Mouse (Mus musculus) kidney, postnatal 0 days (tissue): ENCODE data around the gene A630001G21Rik. TPM values are rescaled to one million over a fixed set of nuclear protein-coding genes. Genes with fewer than 3 reads are reported as not detected.

ENCODE experiments used
- ATAC-seq: fragments of 200-750 bp; cut with Nextera tagmentation; replicated peaks from 2 replicates; pipeline ENCODE4 v1.8.0; 2017; ENCODE audit warnings: low read depth, moderate number of reproducible peaks, moderate TSS enrichment, moderate library complexity; ENCODE audit not compliant: low FRiP score
- DNase-seq: peaks from one replicate; pipeline ENCODE4 v3.0.0-alpha.2; 2016; ENCODE audit warnings: low spot score
- H3K27ac ChIP-seq: fragments of 300-500 bp; sonication (generic); 2 replicates; pipeline ENCODE4 v1.5.1; 2014; ENCODE audit warnings: mild to moderate bottlenecking
- H3K27me3 ChIP-seq: fragments of 300-500 bp; sonication (generic); 2 replicates; pipeline ENCODE4 v1.6.1; 2014; ENCODE audit warnings: low read length, mixed read lengths; ENCODE audit not compliant: insufficient read depth
- H3K36me3 ChIP-seq: fragments of 300-500 bp; sonication (generic); 2 replicates; pipeline ENCODE4 v1.6.1; 2014; ENCODE audit warnings: low read length, mixed read lengths; ENCODE audit not compliant: insufficient read depth
- H3K4me1 ChIP-seq: fragments of 300-500 bp; sonication (generic); replicated peaks from 2 replicates; pipeline ENCODE4 v1.6.1; 2014; ENCODE audit warnings: antibody characterized with exemption, low read length, mixed read lengths; ENCODE audit not compliant: insufficient read depth
- H3K4me2 ChIP-seq: fragments of 300-500 bp; sonication (generic); 2 replicates; pipeline ENCODE4 v1.6.1; 2014; ENCODE audit warnings: mild to moderate bottlenecking, low read length, moderate library complexity, mixed read lengths
- H3K4me3 ChIP-seq: fragments of 300-500 bp; sonication (generic); replicated peaks from 2 replicates; pipeline ENCODE4 v1.5.1; 2014; ENCODE audit warnings: low read depth, low read length
- H3K9ac ChIP-seq: fragments of 300-500 bp; sonication (generic); 2 replicates; pipeline ENCODE4 v1.6.1; 2014; ENCODE audit warnings: low read depth, low read length
- H3K9me3 ChIP-seq: fragments of 300-500 bp; sonication (generic); replicated peaks from 2 replicates; pipeline ENCODE4 v1.6.1; 2016; ENCODE audit warnings: low read length, inconsistent platforms, mixed read lengths
- CTCF ChIP-seq: IDR thresholded peaks from 2 replicates; pipeline ENCODE4 v1.5.1; 2016; ENCODE audit warnings: antibody characterized with exemption, low read depth, mild to moderate bottlenecking, moderate library complexity
- WGBS: fragments of 180-500 bp; shearing (Covaris S2); extraction: QIAGEN DNeasy Blood & Tissue Kit; methylation state at CpG from one replicate; pipeline ENCODE4 v1.1.7; 2014; 5-methylcytosine and 5-hydroxymethylcytosine counted together
- polyA plus RNA-seq: library from polyadenylated mRNA; unstranded; fragments of >200 nt; fragmentation: Nextera tagmentation; extraction: Ambion mirVana; gene quantifications from 2 replicates; pipeline ENCODE4 v1.2.1, GENCODE M21; 2015

Gene A630001G21Rik
- polyA plus RNA-seq, 1 experiment from 2014 or later: 1.7 TPM

GRCm38 (mm10) chr1:85739819-85740218, 38.6 kb downstream of the A630001G21Rik start:
- no peak for ATAC-seq
- Histone ChIP-seq H3K27ac (no peak overlapping the region), H3K9ac (no peak overlapping the region), H3K27me3 (no peaks in the 10 kb centered on the region), H3K36me3 (no peaks in the 10 kb centered on the region), H3K4me3 (no peak overlapping the region), H3K4me2 (no peak overlapping the region), H3K4me1 (no peaks in the 10 kb centered on the region), H3K9me3 (no peaks in the 10 kb centered on the region)
- no peak for DNase-seq
- no peak for TF ChIP-seq CTCF

GRCm38 (mm10) chr1:85739000-85739399, 39.4 kb downstream of the A630001G21Rik start:
- ATAC-seq: no peak
- WGBS: 97% methylated on average over 4 of the region's 4 CpGs

GRCm38 (mm10) chr1:85736355-85737184, 41.9 kb downstream of the A630001G21Rik start:
- no peaks in the 10 kb centered on the region for H3K27me3 ChIP-seq
- peak; percentile 52; the same call in 1 of the 2 replicates for ATAC-seq
- peak overlapping the region; percentile 20; the same call in 1 of the 2 replicates for H3K4me3 ChIP-seq
- H3K4me1 ChIP-seq: no peaks in the 10 kb centered on the region
- H3K9ac ChIP-seq: 0 out of 2 replicates have a peak overlapping the region, but pooled peaks have one; percentile 24
- peak; percentile 94 for TF ChIP-seq CTCF
- DNase-seq: peak; percentile 91
- 36% methylated on average over 18 of the region's 18 CpGs for WGBS
- no peaks in the 10 kb centered on the region for H3K9me3 ChIP-seq
- H3K36me3 ChIP-seq: no peaks in the 10 kb centered on the region
- no peak overlapping the region for H3K27ac ChIP-seq
- peak overlapping the region; percentile 52 for H3K4me2 ChIP-seq

More at GRCm38 (mm10) chr1:85739000-85739399, 39.4 kb downstream of the A630001G21Rik start:
- Histone ChIP-seq H3K9me3 (no peaks in the 10 kb centered on the region), H3K4me1 (no peaks in the 10 kb centered on the region), H3K9ac (no peak overlapping the region), H3K4me2 (no peak overlapping the region), H3K36me3 (no peaks in the 10 kb centered on the region), H3K27me3 (no peaks in the 10 kb centered on the region), H3K27ac (no peak overlapping the region), H3K4me3 (no peak overlapping the region)
- no peak for DNase-seq
- no peak for TF ChIP-seq CTCF

GRCm38 (mm10) chr1:85735463-85736123, 42.9 kb downstream of the A630001G21Rik start:
- Histone ChIP-seq H3K4me1 (no peaks in the 10 kb centered on the region), H3K9ac (no peak overlapping the region), H3K4me3 (no peak overlapping the region), H3K4me2 (peak overlapping the region; percentile 52; the same call in 1 of the 2 replicates), H3K36me3 (no peaks in the 10 kb centered on the region), H3K9me3 (no peaks in the 10 kb centered on the region), H3K27me3 (no peaks in the 10 kb centered on the region), H3K27ac (no peak overlapping the region)
- TF ChIP-seq CTCF: no peak
- no peak for ATAC-seq
- 69% methylated on average over 13 of the region's 13 CpGs for WGBS
- DNase-seq: no peak

GRCm38 (mm10) chr1:85734511-85734910, 43.9 kb downstream of the A630001G21Rik start:
- Histone ChIP-seq H3K27me3 (no peaks in the 10 kb centered on the region), H3K4me2 (no peak overlapping the region), H3K9me3 (no peaks in the 10 kb centered on the region), H3K27ac (no peak overlapping the region), H3K4me3 (no peak overlapping the region), H3K9ac (no peak overlapping the region), H3K36me3 (no peaks in the 10 kb centered on the region), H3K4me1 (no peaks in the 10 kb centered on the region)
- no peak for TF ChIP-seq CTCF
- DNase-seq: no peak
- 69% methylated on average over 1 of the region's 1 CpGs for WGBS
- ATAC-seq: no peak

GRCm38 (mm10) chr1:85732581-85732980, 45.9 kb downstream of the A630001G21Rik start:
- WGBS: 79% methylated on average over 3 of the region's 3 CpGs
- ATAC-seq (no peak), DNase-seq (no peak)
- Histone ChIP-seq H3K27ac (no peak overlapping the region), H3K4me2 (no peak overlapping the region), H3K36me3 (no peaks in the 10 kb centered on the region), H3K4me3 (no peak overlapping the region), H3K9ac (no peak overlapping the region), H3K4me1 (no peaks in the 10 kb centered on the region), H3K27me3 (no peaks in the 10 kb centered on the region), H3K9me3 (no peaks in the 10 kb centered on the region)
- no peak for TF ChIP-seq CTCF
